Mouse (Mus musculus): ENCODE results near the gene Hacd3.

DNA sequence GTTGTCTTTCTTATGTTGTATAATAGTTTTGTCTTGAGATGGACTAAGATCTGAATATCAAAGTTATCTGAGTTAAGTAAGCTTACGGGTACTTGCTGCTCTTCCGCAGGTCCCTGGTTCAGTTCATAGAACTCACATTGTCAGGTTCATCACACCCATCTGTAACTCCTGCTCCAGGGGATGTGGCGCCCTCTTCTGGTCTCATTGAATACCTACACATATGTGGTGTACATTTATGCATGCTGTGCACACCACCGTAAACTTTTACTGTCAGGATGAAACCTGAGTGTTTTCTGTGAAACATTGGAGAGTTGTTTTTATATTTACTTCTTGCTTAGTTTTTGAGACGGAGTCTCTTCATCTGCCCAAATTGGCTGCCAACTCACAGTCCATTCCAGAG lies 19.9 kb upstream of the Hacd3 start:
- TF ChIP-seq POLR2A (IDR thresholded peaks at IDR 0.05; ENCODE audit: insufficient read length, low read depth) (no peak), SRF (IDR thresholded peaks at IDR 0.05; ENCODE audit: control insufficient read depth, insufficient read length, low read depth) (no peak), MAX (IDR thresholded peaks at IDR 0.05; ENCODE audit: low read depth) (no peak), E2F4 (IDR thresholded peaks at IDR 0.05; ENCODE audit: insufficient read depth) (no peak), MYOD1 (IDR thresholded peaks at IDR 0.05; ENCODE audit: control insufficient read depth in 1 of 3, insufficient read length in 2 of 3, low read depth in 2 of 3) (no peak), USF1 (IDR thresholded peaks at IDR 0.05; ENCODE audit: low read depth) (no peak), CEBPB (IDR thresholded peaks at IDR 0.05; ENCODE audit: insufficient read depth, poor library complexity, severe bottlenecking) (no peak), REST (IDR thresholded peaks at IDR 0.05; ENCODE audit: insufficient read depth, insufficient read length) (no peak), POLR2AphosphoS2 (IDR thresholded peaks at IDR 0.05; ENCODE audit: insufficient read length, low read depth) (no peak), TCF12 (IDR thresholded peaks at IDR 0.05; ENCODE audit: insufficient read depth, poor library complexity, severe bottlenecking) (no peak), TCF3 (IDR thresholded peaks at IDR 0.05; ENCODE audit: insufficient read length, low read depth) (no peak), MYOG (IDR thresholded peaks at IDR 0.05; ENCODE audit: control insufficient read depth in 1 of 3, insufficient read depth in 1 of 3, insufficient read length in 2 of 3, low read depth in 2 of 3) (no peak)
